Mouse (Mus musculus) CH12.LX (cell line): ENCODE data around the gene Ddx41. TPM values are rescaled to one million over a fixed set of nuclear protein-coding genes. Genes with fewer than 3 reads are reported as not detected.

Experiments used
- DNase-seq: peaks from one replicate; pipeline ENCODE4 v3.0.0-alpha.2; 2013; ENCODE audit errors: extremely low read depth
- H3K27ac ChIP-seq: 2 replicates; pipeline ENCODE4 v1.5.1; 2012; ENCODE audit warnings: low read depth, mild to moderate bottlenecking, control low read depth, moderate library complexity; ENCODE audit not compliant: insufficient read depth
- H3K27me3 ChIP-seq: replicated peaks from 2 replicates; pipeline ENCODE3; 2012; ENCODE audit warnings: inconsistent platforms
- H3K36me3 ChIP-seq, 2 experiments: replicated peaks in 1 of 2; 2 replicates each; pipeline versions ENCODE3 to v1.6.1; 2012; ENCODE audit warnings: inconsistent platforms in 1 of 2, low read length in 1 of 2, mild to moderate bottlenecking in 1 of 2, mixed read lengths in 1 of 2, moderate library complexity in 1 of 2; ENCODE audit not compliant: control insufficient read depth in 1 of 2, insufficient read depth in 1 of 2
- H3K4me1 ChIP-seq, 2 experiments: 2 replicates each; pipeline ENCODE4 v1.6.1; 2012; ENCODE audit warnings: inconsistent platforms in 1 of 2, moderate library complexity in 1 of 2; ENCODE audit not compliant: insufficient read depth in 2 of 2, control insufficient read depth in 1 of 2
- H3K4me2 ChIP-seq: 2 replicates; pipeline ENCODE4 v1.6.1; 2012; ENCODE audit warnings: low read depth, mild to moderate bottlenecking, control low read depth; ENCODE audit not compliant: poor library complexity, insufficient read depth, severe bottlenecking
- H3K4me3 ChIP-seq, 3 experiments: fragments of 150-350 bp in 1 of 3; sonication (generic) in 1 of 3; replicated peaks in 1 of 3; 2 replicates each; pipeline versions ENCODE3 to v1.5.1; 2011 to 2012; ENCODE audit warnings: low read depth in 2 of 3, low read length in 2 of 3, mild to moderate bottlenecking in 2 of 3, moderate library complexity in 2 of 3, control low read depth in 1 of 3, improper control_type of control experiment in 1 of 3, inconsistent platforms in 1 of 3, mixed read lengths in 1 of 3; ENCODE audit not compliant: poor library complexity in 1 of 3
- H3K79me2 ChIP-seq: replicated peaks from 2 replicates; pipeline ENCODE4 v1.6.1; 2012; ENCODE audit warnings: mild to moderate bottlenecking, moderate library complexity; ENCODE audit not compliant: control insufficient read depth, poor library complexity, insufficient read depth, severe bottlenecking; ENCODE audit errors: extremely low read depth
- H3K9ac ChIP-seq: 2 replicates; pipeline ENCODE4 v1.6.1; 2012; ENCODE audit warnings: low read depth, mild to moderate bottlenecking, control low read depth, moderate library complexity; ENCODE audit not compliant: insufficient read depth
- H3K9me3 ChIP-seq: replicated peaks from 2 replicates; pipeline ENCODE3; 2012; ENCODE audit warnings: low read length, inconsistent platforms, mixed read lengths
- CHD1 ChIP-seq: IDR thresholded peaks from 2 replicates; pipeline ENCODE4 v1.6.1; 2012; ENCODE audit warnings: low read depth, low read length, improper control_type of control experiment, inconsistent platforms
- CHD2 ChIP-seq: IDR thresholded peaks from 2 replicates; pipeline ENCODE4 v1.6.1; 2011; ENCODE audit warnings: low read length, improper control_type of control experiment
- CTCF ChIP-seq, 2 experiments: IDR thresholded peaks in 1 of 2; conservative IDR thresholded peaks in 1 of 2; 2 replicates each; pipeline ENCODE4 v1.5.1; 2011 to 2012; ENCODE audit warnings: low read depth in 2 of 2, low read length in 2 of 2, improper control_type of control experiment in 1 of 2, inconsistent platforms in 1 of 2, mild to moderate bottlenecking in 1 of 2, moderate library complexity in 1 of 2
- E2F4 ChIP-seq: IDR thresholded peaks from 2 replicates; pipeline ENCODE4 v1.6.1; 2011; ENCODE audit warnings: low read depth, low read length, improper control_type of control experiment; ENCODE audit not compliant: insufficient replicate concordance
- ELF1 ChIP-seq: IDR thresholded peaks from 2 replicates; pipeline ENCODE4 v1.6.1; 2014; ENCODE audit warnings: low read depth, mild to moderate bottlenecking, inconsistent platforms, low read length, improper control_type of control experiment
- JUN ChIP-seq: IDR thresholded peaks from 2 replicates; pipeline ENCODE4 v1.6.1; 2011; ENCODE audit warnings: low read depth, mild to moderate bottlenecking, low read length, improper control_type of control experiment, moderate library complexity; ENCODE audit not compliant: insufficient read depth
- MAX ChIP-seq: IDR thresholded peaks from 2 replicates; pipeline ENCODE4 v1.6.1; 2011; ENCODE audit warnings: low read length, improper control_type of control experiment
- POLR2AphosphoS2 ChIP-seq: IDR thresholded peaks from 2 replicates; pipeline ENCODE4 v1.6.1; 2011; ENCODE audit warnings: low read depth, low read length, improper control_type of control experiment
- RAD21 ChIP-seq: IDR thresholded peaks from 2 replicates; pipeline ENCODE4 v1.6.1; 2011; ENCODE audit warnings: low read depth, mild to moderate bottlenecking, low read length, improper control_type of control experiment, moderate library complexity
- USF1 ChIP-seq: IDR thresholded peaks from 2 replicates; pipeline ENCODE4 v1.6.1; 2014; ENCODE audit warnings: low read depth, mild to moderate bottlenecking, inconsistent platforms, low read length, improper control_type of control experiment
- ZKSCAN1 ChIP-seq: IDR thresholded peaks from 2 replicates; pipeline ENCODE4 v1.6.1; 2012; ENCODE audit warnings: low read depth, inconsistent platforms, low read length, improper control_type of control experiment, borderline replicate concordance
- ZMIZ1 ChIP-seq: IDR thresholded peaks from 2 replicates; pipeline ENCODE4 v1.6.1; 2012; ENCODE audit warnings: low read depth, mild to moderate bottlenecking, inconsistent platforms, low read length, improper control_type of control experiment
- ZNF384 ChIP-seq: IDR thresholded peaks from 2 replicates; pipeline ENCODE4 v1.6.1; 2012; ENCODE audit warnings: low read depth, low read length, improper control_type of control experiment, inconsistent platforms
- dilution Hi-C: fragments of 300-500 bp; cut with MboI; formaldehyde crosslinking; loops from 2 replicates; pipeline ENCODE4 v1.14.3; 2020; ENCODE audit warnings: low sequenced_read_pairs; ENCODE audit not compliant: extremely low pct_unique_long_range_greater_than_20kb, extremely low pct_ligation_motif_present
- in situ Hi-C: fragments of 300-500 bp; cut with MboI; formaldehyde crosslinking; loops from 3 replicates; pipeline ENCODE4 v1.14.3; 2019; ENCODE audit warnings: low sequenced_read_pairs, low pct_ligation_motif_present, low pct_unique_long_range_greater_than_20kb, mixed read lengths
- polyA plus RNA-seq: library from polyadenylated mRNA; unstranded; fragments of >175 nt; gene quantifications from 2 replicates; pipeline ENCODE4 v1.2.1, GENCODE M21; 2012; ENCODE audit warnings: low read depth; ENCODE audit not compliant: insufficient read length
- total RNA-seq, 2 experiments: library from RNA; depleted of rRNA; stranded (reverse); fragments of 300-350 nt in 1 of 2; fragments of >200 nt in 1 of 2; gene quantifications; 2 replicates each; pipeline ENCODE4 v1.2.3; 2012 to 2014

Gene Ddx41
- total and polyA plus RNA-seq, 3 experiments, result 56.6 to 107 (median 95.3) TPM

GRCm38 (mm10) chr13:55510668-55511491 is 25.6 kb downstream of the Ddx41 start:
- TF ChIP-seq CTCF (conservative IDR thresholded peaks at IDR 0.05 in 1 of 2, IDR thresholded peaks at IDR 0.05 in 1 of 2; ENCODE audit: low read depth in 2 of 2, low read length in 2 of 2), result peak in 1 of 2 experiments; percentile 42; a peak in 2 of 4 replicates
- TF ChIP-seq CHD2, result no peak
- TF ChIP-seq ELF1, result no peak
- TF ChIP-seq ZMIZ1, result no peak
- no peak for TF ChIP-seq ZNF384
- TF ChIP-seq E2F4, result no peak
- no peak for TF ChIP-seq POLR2AphosphoS2
- no peak overlapping the region for H3K4me2 ChIP-seq
- H3K9ac ChIP-seq, result no peak overlapping the region
- in situ Hi-C loops (no loop called here), dilution Hi-C loops (no loop called here)
- H3K9me3 ChIP-seq, result no peaks in the 10 kb centered on the region
- H3K79me2 ChIP-seq, result no peaks in the 10 kb centered on the region
- peaks cover 24 to 38% of the 10 kb centered on the region in 2 experiments for H3K4me1 ChIP-seq
- no peak overlapping the region for H3K27ac ChIP-seq
- H3K36me3 ChIP-seq, result peaks cover 30 to 46% of the 10 kb centered on the region in 2 experiments
- peaks cover 11% of the 10 kb centered on the region for H3K27me3 ChIP-seq
- no peak for DNase-seq
- no peak overlapping the region for H3K4me3 ChIP-seq

GRCm38 (mm10) chr13:55510332-55510667 is 26.2 kb downstream of the Ddx41 start:
- dilution Hi-C loops (no loop called here), in situ Hi-C loops (no loop called here)
- H3K4me3 ChIP-seq, result no peak overlapping the region
- no peaks in the 10 kb centered on the region for H3K79me2 ChIP-seq
- peak; percentile 41 for DNase-seq
- no peak overlapping the region for H3K4me2 ChIP-seq
- H3K4me1 ChIP-seq, result peaks cover 24 to 38% of the 10 kb centered on the region in 2 experiments
- H3K9me3 ChIP-seq, result no peaks in the 10 kb centered on the region
- H3K9ac ChIP-seq, result no peak overlapping the region
- peaks cover 34 to 51% of the 10 kb centered on the region in 2 experiments for H3K36me3 ChIP-seq
- H3K27me3 ChIP-seq, result peaks cover 11% of the 10 kb centered on the region
- H3K27ac ChIP-seq, result no peak overlapping the region
- TF ChIP-seq ZNF384, result no peak
- TF ChIP-seq ZKSCAN1, result no peak
- TF ChIP-seq JUN, result no peak
- no peak for TF ChIP-seq USF1
- TF ChIP-seq CHD1, result no peak
- TF ChIP-seq MAX, result no peak
- no peak for TF ChIP-seq RAD21
- TF ChIP-seq CHD2, result no peak
